Mouse (Mus musculus) gastrocnemius, adult 8-10 months (tissue): Measurements from ENCODE around the gene Tspear. TPM values are rescaled to one million over a fixed set of nuclear protein-coding genes. Genes with fewer than 3 reads are reported as not detected.
"Not testable (repeated sequence)": the region's sequence is repeated elsewhere in the genome, so short reads cannot be mapped to it uniquely, and the experiment has no call there.

Experiments
- DNase-seq, 2 experiments: peaks; one replicate each; pipeline ENCODE4 v3.0.0; 2022; ENCODE audit warnings: low spot score in 2 of 2
- total RNA-seq, 4 experiments: library from RNA; stranded (reverse); gene quantifications; 2 replicates each; pipeline ENCODE4 v1.2.4; 2022

The Tspear gene
- total RNA-seq, 4 experiments from 2014 or later: not detected

DNA sequence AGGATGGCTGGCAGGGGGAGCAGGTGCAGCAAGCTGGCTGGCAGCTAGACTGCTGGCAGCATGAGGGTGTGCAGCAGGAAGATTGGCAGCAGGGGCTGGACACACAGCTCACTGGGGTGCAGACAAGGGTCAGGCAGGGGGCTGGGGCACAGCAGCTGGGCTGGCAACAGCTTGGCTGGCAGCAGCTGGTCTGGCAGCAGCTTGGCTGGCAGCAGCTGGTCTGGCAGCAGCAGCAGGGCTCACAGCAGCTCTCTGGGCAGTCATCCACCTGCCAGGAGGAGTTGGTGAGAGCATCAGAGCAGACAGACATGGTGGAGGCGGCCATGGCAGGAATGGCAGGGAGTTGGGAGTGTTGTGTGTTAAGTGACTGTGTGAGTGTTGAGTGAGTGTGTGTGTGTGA, 101.5 kb downstream of the Tspear start, which contains the start of gene Gm7137:
Gene Gm7137 (minus strand): TSS at position 325 of the 400 bp plus-strand sequence.
- DNase-seq: not testable (repeated sequence)

DNA sequence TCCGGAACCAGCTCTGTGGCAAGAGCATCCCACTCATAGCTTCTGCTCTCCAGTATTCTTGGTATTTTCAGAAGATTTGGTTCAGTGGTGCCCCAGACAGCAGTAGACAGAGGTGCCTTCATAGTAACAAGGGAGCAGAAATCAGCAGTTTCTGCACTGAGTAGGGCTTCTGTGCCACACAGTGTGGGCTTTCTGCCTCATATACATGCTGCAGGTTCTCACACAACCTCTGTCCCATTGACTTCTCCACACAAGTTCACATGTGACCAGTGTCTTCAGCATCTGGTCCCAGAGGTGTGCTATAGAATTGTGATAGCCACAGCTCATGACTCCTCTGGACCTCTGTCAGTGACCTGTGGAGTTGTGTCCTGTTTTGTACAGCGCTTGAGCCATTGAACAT, 102.3 kb downstream of the Tspear start:
- no peak for DNase-seq

DNA sequence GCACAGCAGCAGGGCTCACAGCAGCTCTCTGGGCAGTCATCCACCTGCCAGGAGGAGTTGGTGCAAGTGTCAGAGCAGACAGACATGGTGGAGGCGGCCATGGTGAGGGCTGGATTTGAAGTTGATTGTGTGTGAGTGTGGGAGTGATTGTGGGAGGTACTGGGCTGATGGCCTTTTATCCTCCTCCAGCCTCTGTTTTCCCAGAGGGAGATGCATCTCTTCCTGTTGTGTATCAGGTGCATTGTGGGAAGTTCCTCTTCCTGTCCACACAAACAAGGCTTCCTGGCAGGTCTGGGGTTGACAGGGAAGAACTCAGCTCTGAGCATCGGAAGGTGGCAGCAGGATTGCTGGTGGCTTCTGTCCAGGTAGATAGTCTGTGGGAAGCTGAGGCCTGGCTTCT, 108.6 kb downstream of the Tspear start, which contains the start of gene Gm9639:
Gene Gm9639 (minus strand): TSS at position 101 of the 400 bp plus-strand sequence.
- DNase-seq: no peak

DNA sequence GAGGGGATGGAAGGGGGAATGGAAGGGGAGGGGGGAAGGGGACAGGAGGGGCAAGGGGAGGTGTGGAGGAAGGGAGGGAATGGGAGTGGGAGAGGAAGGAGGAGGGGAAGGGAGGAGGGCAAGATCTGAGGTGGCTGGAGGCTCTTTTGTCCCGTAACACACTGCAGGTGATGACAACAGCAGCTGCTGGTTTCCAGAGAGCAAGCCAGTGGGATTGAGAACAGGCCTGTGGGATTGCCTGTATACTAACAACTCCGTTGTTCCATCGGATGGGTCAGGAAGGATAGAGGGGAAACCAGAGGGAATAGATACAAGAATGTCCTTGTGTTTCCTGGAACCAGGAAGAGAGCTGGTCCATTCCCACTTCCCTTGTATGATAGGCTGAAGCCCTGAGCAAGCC, 111.3 kb downstream of the Tspear start:
- DNase-seq: no peak

DNA sequence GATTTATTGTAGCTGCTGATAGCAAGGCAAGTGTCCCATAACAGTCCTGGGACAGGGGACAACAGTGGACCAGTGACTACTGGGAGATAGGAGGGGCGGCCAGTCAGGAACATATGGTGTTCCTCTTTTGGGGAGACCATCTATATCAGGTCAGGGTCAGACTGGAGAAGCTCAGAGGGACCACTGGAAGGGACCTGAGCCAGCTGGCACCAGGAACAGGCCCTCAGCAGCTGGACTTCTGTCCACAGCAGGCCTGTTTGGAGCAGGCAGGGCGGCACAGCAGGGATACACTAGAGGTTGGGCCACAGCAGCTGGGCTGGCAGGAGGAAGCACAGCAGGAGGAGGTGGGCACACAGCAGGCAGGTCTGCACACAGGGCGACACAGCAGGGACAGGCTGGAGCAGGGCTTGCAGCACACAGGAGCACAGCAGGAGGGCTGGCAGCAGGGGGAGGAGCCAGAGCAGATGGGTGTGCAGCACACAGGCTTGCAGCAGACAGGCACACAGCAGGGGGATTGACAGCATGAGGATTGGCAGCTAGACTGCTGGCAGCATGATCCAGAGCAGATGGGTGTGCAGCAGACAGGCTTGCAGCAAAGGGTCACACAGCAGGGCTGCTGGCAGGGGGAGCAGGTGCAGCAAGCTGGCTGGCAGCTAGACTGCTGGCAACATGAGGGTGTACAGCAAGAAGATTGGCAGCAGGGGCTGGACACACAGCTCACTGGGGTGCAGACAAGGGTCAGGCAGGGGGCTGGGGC, 112.0 kb downstream of the Tspear start:
- DNase-seq: not testable (repeated sequence)

DNA sequence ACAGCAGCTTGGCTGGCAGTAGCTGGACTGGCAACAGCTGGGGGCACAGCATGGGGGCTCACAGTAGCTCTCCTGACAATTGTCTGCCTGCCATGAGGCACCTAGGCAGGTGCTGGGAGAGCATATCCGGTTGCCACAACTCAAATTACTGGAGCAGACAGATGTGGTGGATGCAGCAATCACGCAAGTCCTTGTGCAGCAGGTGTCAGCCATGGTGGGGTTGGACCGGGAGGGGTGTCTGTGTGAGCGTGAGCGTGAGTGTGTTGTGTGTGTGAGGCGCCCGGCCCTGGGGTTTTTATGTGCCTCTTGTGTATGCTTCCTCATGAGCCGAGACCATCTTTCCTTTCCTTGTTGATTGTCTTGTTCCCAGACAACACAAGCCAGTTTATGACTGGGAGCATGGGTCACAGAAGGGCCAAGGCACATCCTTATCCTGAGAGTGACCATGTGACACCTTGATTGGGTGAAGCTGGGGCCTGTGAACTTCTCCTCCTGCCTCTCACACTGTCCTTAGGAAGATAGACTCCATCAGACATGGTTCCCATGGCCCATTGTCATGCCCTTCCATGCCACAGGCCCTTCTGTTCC, 112.6 kb downstream of the Tspear start, which contains the start of gene Gm19668:
Gene Gm19668 (minus strand): TSS at position 213 of the 588 bp plus-strand sequence.
- DNase-seq: no peak

DNA sequence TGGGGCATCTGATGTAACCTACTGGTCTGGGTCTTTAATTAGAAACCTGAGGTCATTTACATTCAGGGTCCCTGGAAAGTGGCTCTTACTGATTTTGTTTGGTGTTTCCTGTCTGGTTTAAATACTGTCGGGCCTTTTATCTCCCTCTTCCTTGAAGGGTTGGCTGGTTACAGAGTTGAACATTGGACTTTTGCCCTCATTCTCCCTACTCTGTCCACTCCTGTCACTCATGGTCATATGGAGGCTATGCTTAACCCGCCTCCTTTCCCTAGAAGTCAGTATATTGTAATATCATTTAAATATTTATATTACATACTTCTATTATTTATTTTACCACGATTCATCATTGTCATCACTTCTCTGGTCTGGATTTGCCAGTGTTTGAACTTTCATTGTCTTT, 117.7 kb downstream of the Tspear start:
- DNase-seq: no peak

DNA sequence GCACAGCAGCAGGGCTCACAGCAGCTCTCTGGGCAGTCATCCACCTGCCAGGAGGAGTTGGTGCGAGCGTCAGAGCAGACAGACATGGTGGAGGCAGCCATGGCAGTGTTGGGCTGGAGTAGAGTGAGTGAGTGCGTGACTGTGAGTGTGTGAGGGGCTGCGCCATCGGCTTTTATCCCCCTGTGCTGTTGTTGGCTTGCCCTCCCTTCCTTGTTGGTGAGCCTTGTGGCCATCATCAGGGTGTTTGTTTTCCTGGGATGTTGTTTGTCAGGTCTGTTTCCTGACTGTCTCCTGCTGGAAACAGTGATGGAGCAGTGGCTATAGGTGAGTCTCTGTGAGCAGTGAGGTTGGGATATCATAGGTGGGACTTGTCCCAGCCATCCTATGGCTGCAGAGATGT, 125.4 kb downstream of the Tspear start, which contains the start of gene Gm9507:
Gene Gm9507 (minus strand): TSS at position 101 of the 400 bp plus-strand sequence.
- DNase-seq: no peak

DNA sequence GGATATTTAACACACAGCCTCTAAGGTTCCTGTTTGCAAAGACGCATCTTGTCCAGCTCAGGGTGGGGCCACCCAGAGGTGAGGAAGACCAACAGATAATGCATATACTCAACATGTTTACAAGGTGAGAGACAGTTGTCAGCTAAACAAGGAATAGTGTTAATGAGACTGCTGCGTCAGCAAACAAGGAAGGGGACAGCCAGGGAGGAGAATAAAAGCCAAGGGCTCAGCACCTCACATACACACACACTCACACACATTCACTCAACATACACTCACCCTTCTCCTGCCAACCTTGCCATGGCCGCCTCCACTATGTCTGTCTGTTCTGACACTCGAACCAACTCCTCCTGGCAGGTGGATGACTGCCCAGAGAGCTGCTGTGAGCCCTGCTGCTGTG, 128.0 kb downstream of the Tspear start, which contains the start of gene Gm2696:
Gene Gm2696 (plus strand): TSS at position 301 of the 400 bp plus-strand sequence.
- no peak for DNase-seq

DNA sequence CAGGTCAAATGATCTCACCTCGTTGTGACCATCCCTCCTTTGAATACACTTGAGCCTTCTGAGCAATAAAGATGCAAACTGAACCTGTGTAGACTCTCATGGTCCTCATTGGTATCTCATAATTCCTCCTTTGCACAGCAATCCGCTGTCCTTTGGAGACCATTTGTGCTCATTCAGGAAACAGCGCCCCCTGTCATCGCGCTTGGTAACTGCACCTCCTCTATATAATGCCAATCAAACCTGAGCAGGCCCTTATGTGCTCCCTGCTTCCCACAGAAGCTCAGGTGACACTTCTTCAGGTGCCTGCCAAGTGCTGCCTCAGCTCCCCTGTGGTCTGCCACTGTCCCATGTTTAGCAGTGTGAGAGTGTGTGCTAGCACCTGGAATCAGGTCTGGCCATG, 129.1 kb downstream of the Tspear start:
- no peak for DNase-seq

DNA sequence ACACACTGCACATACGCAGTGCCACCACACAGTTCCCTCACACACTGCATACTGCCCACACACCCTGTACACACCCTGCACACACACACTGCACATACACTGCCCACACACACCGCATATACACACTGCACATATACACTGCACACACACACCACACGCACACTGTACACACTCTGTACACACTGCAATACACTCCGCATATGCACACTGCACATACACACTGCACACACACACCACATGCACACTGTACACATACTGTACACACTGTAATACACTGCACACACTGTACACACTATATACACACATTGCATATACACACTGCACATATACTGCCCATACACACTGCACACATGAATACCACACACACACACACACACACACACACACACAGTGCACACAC, 132.2 kb downstream of the Tspear start:
- DNase-seq: no peak

DNA sequence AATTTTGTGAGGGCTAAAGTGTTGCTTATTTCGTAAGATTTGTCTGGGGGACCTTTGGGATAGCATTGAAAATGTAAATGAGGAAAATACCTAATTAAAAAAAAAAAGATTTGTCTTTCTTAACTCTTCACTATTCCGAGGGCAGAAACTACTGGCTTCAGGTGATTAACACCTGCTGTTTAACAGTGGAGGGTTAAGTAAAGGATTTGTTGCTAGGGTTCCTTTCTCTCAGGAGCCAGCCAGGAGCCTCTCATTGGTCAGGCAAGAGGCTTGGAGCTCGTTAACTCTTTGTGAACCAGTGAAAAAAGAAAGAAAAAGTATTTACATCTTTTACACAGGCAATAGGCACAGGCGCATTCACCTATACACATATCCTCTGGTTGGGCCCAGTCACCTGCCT, 132.8 kb downstream of the Tspear start:
- no peak for DNase-seq

DNA sequence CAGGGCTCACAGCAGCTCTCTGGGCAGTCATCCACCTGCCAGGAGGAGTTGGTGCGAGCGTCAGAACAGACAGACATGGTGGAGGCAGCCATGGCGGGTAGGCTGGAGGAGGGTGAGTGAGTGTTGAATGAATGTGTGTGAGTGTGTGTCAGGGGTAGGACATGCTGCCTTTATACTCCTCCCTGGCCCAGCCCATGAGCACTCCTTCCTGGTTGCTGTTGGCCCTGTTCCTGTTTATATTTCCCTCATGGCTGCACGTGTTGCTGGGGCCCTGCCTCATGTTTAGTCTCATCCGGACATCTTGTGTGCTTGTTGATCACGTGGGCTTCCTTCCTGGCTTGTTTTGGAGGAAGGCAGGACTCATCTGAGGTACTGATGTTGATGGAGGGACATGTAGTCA, 140.6 kb downstream of the Tspear start, which contains the start of gene Krtap10-4:
Gene Krtap10-4 (minus strand): TSS at position 145 of the 400 bp plus-strand sequence.
- DNase-seq: no peak

DNA sequence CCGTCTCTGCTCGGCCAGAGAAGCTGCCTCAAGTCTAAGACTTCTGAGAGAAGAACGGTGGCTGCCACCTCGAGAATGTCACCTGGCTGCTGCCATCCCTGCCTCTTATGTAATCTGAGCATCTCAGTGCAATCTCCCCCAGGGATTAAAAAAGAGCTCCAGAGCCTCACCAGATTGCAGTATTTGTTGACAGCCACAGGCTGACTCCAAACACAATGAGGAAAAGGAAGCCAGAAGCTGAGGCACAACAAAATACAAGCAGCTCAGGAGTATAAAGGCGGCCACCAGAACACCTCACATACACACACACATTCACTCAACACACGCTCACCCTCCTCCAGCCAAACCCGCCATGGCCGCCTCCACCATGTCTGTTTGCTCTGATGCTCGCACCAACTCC, 149.3 kb downstream of the Tspear start, which contains the start of gene Krtap10-10:
Gene Krtap10-10 (plus strand): TSS at position 301 of the 400 bp plus-strand sequence.
- no peak for DNase-seq

DNA sequence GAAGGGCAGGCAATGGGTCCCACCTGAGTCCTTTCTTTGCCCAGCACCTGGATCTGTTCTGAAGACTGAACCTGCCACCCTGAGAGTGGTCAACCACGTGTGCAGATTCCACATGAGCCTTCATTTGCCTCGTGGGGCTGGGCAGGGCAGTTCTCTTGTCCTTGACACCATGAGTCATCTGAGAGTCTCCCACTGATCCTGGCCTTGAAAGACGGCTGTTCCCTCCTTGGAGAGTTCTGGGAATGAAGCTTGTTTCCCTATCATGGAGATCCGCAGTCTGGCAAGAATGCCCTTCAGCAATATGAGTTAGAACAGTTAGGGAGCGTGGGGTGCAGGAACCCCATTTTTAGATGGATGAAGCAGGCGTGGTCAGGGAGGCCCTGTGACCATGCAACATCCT, 152.6 kb downstream of the Tspear start:
- no peak for DNase-seq

DNA sequence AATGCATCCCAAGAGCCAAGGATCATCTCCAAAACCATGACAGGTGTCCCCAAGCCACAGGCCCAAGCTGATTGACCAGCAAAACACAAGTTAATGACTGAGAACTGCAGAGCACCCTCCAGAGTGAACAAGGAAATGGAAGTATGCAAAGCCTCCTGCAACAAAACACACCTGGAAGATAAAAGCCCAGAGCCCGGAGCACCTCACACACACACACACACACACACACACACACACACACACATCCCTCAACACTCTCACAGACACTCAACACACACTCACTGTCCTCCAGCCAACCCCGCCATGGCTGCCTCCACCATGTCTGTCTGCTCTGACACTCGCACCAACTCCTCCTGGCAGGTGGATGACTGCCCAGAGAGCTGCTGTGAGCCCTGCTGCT, 160.1 kb downstream of the Tspear start, which contains the start of gene Gm36176:
Gene Gm36176 (plus strand): TSS at position 301 of the 400 bp plus-strand sequence.
- no peak for DNase-seq

DNA sequence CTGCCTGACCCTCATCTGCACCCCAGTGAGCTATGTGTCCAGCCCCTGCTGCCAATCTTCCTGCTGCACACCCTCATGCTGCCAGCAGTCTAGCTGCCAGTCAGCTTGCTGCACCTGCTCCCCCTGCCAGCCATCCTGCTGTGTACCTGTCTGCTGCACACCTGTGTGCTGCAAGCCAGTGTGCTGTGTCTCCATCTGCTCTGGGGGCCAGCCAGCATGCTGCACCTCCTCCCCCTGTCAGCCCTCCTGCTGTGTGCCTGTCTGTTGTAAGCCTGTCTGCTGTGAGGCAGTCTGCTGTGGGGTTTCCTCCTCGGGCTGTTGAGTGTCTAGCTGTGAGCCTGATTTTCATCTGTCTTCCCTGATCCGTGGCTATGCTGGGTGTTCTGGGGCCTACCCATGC, 160.6 kb downstream of the Tspear start:
- no peak for DNase-seq

DNA sequence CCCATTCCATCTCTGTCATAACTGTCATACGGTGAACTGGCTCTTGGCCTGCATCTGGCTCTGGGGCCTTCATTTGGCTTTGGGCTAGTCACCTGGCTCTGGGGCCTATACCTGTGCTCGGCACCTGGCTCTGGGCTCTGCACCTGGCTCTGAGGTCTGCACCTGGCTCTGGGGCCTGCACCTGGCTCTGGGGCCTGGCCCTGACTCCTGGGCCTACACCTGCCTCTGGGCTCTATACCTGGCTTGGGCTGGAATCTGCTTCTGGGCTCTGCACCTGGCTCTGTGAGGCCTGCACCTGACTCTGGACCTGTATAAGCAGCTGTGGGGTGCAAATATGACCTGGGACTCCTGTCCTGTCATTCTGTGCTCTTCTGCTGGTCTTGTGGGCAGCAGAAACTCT, 161.2 kb downstream of the Tspear start:
- no peak for DNase-seq

DNA sequence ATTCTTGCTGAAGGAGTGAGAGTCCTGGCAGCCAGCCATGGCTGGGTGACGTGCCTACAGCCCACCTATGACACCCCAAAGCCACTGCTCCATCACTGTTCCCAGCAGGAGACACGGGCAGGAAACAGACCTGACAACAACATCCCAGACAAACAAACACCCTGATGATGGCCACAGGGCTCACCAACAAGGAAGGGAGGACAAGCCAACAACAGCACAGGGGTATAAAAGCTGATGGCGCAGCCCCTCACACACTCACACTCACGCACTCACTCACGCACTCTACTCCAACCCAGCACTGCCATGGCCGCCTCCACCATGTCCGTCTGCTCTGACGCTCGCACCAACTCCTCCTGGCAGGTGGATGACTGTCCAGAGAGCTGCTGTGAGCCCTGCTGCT, 166.2 kb downstream of the Tspear start, which contains the start of gene Gm10318:
Gene Gm10318 (plus strand): TSS at position 301 of the 400 bp plus-strand sequence.
- no peak for DNase-seq

DNA sequence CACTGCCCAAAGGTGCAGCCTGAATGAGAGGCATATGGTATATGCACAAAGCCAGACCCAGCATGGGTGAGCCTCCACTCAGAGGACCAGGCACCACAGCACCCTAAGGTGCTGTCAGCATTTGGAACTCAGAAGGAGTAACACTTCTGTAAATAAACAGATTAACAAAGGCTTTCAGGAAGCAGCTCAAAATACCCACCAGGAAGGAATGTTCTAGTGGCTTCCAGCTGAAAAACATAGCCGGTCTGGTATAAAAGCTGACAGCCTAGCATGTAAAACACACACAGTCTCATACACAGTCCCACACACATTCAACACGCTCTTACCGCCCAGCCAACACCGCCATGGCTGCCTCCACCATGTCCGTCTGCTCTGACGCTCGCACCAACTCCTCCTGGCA, 175.3 kb downstream of the Tspear start, which contains the start of gene Gm3285:
Gene Gm3285 (plus strand): TSS at position 301 of the 400 bp plus-strand sequence.
- DNase-seq: no peak

DNA sequence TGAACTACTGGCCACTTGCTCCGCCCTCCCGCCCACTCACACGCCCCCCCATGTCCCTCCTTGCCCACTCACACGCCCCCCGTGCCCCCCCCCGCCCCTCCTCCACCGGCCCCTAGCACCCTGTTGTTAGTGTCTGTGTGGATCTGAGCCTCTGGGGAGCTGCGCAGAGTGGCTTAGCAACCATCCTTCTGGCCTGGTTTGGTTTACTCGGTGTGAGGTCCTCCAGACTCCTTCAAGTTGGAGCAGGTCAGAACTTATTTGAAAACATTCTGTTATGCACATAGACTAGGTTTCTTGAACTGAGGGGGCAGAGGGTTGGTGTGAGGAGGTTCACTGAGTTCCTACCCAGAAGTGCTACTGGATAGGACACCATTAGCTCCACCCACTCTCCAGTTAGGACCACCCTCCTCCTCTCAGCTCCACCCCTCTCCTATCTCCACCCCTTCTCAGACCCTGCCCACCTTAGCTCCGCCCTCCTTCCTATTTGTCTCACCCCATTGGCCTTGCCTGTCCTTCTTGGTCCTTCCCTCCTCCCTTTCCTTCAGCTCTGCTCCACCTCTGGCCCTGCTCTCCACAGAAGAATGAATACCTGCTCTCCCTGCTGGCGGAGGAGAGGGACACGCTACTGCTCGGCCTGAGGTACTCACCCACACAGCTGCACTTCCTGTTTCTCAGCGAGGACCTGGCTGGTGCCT, 177.8 kb downstream of the Tspear start:
- DNase-seq: no peak

DNA sequence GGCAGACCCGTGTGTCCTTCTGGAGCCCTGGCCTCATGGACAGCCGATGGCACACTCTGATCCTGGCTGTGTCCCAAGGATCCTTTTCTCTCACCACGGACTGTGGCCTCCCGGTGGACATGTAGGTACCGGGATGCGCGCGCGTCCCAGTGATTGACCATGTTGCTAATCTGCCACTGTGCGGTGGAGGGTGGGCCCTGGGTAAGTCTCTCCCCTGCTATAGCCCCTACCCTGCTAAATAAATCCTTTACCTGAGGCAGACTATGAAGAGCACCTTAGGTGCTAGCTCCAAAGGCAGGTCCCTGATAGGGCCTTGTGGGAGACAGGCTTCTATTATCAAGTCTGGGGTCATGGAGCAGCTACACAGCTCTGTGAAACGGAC, 178.4 kb downstream of the Tspear start:
- no peak for DNase-seq
